Mouse (Mus musculus): ENCODE data around the gene Gm3015. TPM values are rescaled to one million over a fixed set of nuclear protein-coding genes. Genes with fewer than 3 reads are reported as not detected.

Gene Gm3015
- polyA plus RNA-seq (2012; rRNA removed) = not detected in 2 replicates

DNA sequence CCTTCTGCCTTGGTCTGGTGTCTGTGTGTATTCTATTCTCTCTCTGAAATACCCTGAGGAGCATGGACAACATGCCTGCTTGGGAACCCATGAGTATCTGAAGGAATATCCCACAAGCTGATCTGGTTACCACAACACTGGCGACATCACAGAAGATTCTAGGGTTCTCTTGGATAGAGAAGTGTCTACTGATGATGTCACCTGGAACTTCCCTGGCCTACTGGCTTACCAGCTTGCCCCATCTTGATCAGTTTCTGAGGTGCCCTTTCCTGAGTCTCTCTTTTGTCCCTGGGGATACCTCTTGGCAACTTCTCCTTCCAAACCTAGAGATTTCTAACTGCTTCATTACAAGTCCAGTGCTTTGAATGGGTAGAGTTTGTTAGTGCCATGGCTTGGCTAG, at the start of gene Gm3015:
Gm3015 (minus strand) TSS at position 101 of the 400 bp plus-strand sequence.

DNA sequence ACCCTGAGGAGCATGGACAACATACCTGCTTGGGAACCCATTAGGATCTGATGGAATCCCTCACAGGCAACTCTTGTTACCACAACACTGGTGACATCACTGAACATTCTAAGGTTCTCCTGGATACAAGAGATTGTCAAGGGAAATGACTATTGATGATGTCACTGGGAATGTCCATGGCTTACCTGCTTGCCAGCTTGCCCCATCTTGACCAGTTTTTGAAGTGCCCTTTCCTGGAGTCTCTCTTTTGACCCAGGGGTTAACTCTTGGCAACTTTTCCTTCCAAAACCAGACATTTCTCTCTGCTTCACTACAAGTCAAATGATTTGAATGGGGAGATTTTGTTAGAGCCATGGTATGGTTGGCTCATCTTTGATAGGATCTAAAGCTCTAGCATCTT, 29.3 kb upstream of the Gm3015 start, which contains the start of gene Gm10377:
Gm10377 (minus strand) TSS at position 101 of the 400 bp plus-strand sequence.

Other genes starting within 250 kb of the Gm3015 start
- not detected in 2 replicates for gene Gm8024, start 244.5 kb downstream of the Gm3015 start, polyA plus RNA-seq (2012; rRNA removed)
- not detected in 2 replicates for gene Gm17124, start 168.9 kb downstream of the Gm3015 start, polyA plus RNA-seq (2012; rRNA removed)
- gene Gm3633, start 126.9 kb downstream of the Gm3015 start, polyA plus RNA-seq (2012; rRNA removed) = not detected in 2 replicates
- gene Gm10378, start 112.9 kb downstream of the Gm3015 start, polyA plus RNA-seq (2012; rRNA removed) = not detected in 2 replicates
- gene Gm10377, start 29.2 kb upstream of the Gm3015 start, polyA plus RNA-seq (2012; rRNA removed) = not detected in 2 replicates
- gene Gm21977, start 84.7 kb upstream of the Gm3015 start, polyA plus RNA-seq (2012; rRNA removed) = not detected in 2 replicates
- gene Gm8082, start 224.8 kb upstream of the Gm3015 start, polyA plus RNA-seq (2012; rRNA removed) = not detected in 2 replicates
- not detected in 2 replicates for gene Gm10376, start 246.8 kb upstream of the Gm3015 start, polyA plus RNA-seq (2012; rRNA removed)

Data from liver, embryonic 18 days (tissue).